Mouse (Mus musculus) midbrain, embryonic 11.5 days (tissue): ENCODE measurements at regions not wholly inside any gene's neighbourhood (a gene's known extent, or its start where the extent isn't known, plus 50 kb on each side); places are given as distances from the start of the nearest gene placed in this dataset.

ENCODE experiments used
- ATAC-seq: fragments of 200-750 bp; cut with Nextera tagmentation; 2 replicates; pipeline ENCODE4 v1.8.0; 2017; ENCODE audit warnings: moderate TSS enrichment, moderate library complexity; ENCODE audit not compliant: low FRiP score
- DNase-seq: peaks from one replicate; pipeline ENCODE4 v3.0.0; 2015; ENCODE audit warnings: low spot score; ENCODE audit errors: missing footprints
- H3K27ac ChIP-seq: fragments of 300-500 bp; sonication (generic); 2 replicates; pipeline ENCODE4 v1.5.1; 2014; ENCODE audit warnings: low read depth, low read length
- H3K27me3 ChIP-seq: fragments of 300-500 bp; sonication (generic); 2 replicates; pipeline ENCODE4 v1.6.1; 2014; ENCODE audit warnings: mild to moderate bottlenecking, low read length, moderate library complexity, mixed read lengths; ENCODE audit not compliant: control insufficient read depth, insufficient read depth
- H3K36me3 ChIP-seq: fragments of 300-500 bp; sonication (generic); 2 replicates; pipeline ENCODE4 v1.6.1; 2014; ENCODE audit warnings: mild to moderate bottlenecking, low read length, moderate library complexity, mixed read lengths; ENCODE audit not compliant: control insufficient read depth, insufficient read depth
- H3K4me1 ChIP-seq: fragments of 300-500 bp; sonication (generic); 2 replicates; pipeline ENCODE4 v1.6.1; 2014; ENCODE audit warnings: low read length; ENCODE audit not compliant: control insufficient read depth, insufficient read depth
- H3K4me2 ChIP-seq: fragments of 300-500 bp; sonication (generic); 2 replicates; pipeline ENCODE4 v1.6.1; 2014; ENCODE audit warnings: mild to moderate bottlenecking, moderate library complexity
- H3K4me3 ChIP-seq: fragments of 300-500 bp; sonication (generic); 2 replicates; pipeline ENCODE4 v1.5.1; 2014; ENCODE audit warnings: low read depth, low read length
- H3K9ac ChIP-seq: fragments of 300-500 bp; sonication (generic); 2 replicates; pipeline ENCODE4 v1.6.1; 2014; ENCODE audit warnings: low read length
- H3K9me3 ChIP-seq: fragments of 300-500 bp; sonication (generic); 2 replicates; pipeline ENCODE4 v1.6.1; 2016; ENCODE audit warnings: low read length; ENCODE audit not compliant: control insufficient read depth
- WGBS: fragments of 180-500 bp; shearing (Covaris S2); extraction: QIAGEN DNeasy Blood & Tissue Kit; methylation state at CpG from one replicate; pipeline ENCODE4 v1.1.7; 2014; 5-methylcytosine and 5-hydroxymethylcytosine counted together

DNA sequence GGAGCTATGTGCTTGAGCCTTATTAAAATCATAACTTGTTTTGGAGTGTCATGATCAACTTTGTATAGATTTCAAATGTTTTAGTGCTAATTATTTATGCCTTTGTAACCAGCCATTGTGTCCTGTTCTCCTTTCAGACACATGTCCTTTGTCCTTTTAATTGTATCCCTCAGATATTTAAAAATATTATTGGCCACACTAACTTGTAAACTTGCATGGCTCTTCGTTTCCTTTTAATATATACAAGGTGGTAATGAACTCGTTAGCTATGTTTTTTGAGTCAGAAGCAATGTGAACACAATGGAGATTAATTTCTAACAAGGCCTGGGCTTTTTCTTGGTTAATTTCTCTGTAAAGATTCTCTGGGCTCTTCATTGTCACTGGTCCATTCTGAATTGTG lies 275.0 kb upstream of the Arpp21 start:
- no peak for DNase-seq

DNA sequence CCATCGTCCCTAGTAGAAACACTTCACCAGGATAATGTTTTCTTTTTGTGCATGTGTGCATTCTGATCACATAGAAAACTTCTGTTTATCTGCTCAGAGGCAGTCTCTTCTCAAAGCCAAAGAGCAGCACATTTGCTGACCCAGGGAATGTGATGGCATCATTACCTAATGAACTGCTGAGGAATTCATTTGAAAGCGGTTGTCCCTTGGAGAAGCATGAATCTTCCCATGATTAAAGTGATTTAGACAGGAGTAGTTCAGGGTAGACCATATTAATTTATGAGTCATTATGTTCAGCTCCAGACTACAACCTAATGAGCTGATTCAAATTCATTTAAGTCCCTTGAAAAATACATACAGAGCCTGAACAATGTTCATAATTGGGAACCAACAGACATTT lies 271.1 kb upstream of the Arpp21 start:
- DNase-seq (no peak), ATAC-seq (no peak)
- Histone ChIP-seq H3K9me3 (no peaks in the 10 kb centered on the region), H3K4me2 (no peak overlapping the region), H3K27me3 (no peaks in the 10 kb centered on the region), H3K27ac (no peak overlapping the region), H3K4me3 (no peak overlapping the region), H3K36me3 (no peaks in the 10 kb centered on the region), H3K4me1 (no peaks in the 10 kb centered on the region), H3K9ac (no peak overlapping the region)
- 82% methylated on average over 2 of the region's 2 CpGs for WGBS

More for the DNA sequence above, 275.0 kb upstream of the Arpp21 start:
- Histone ChIP-seq H3K4me1 (no peaks in the 10 kb centered on the region), H3K4me3 (no peak overlapping the region), H3K27me3 (no peaks in the 10 kb centered on the region), H3K27ac (no peak overlapping the region), H3K36me3 (no peaks in the 10 kb centered on the region), H3K4me2 (no peak overlapping the region), H3K9me3 (no peaks in the 10 kb centered on the region), H3K9ac (no peak overlapping the region)
- ATAC-seq: no peak
- WGBS: 78% methylated on average over 2 of the region's 2 CpGs

DNA sequence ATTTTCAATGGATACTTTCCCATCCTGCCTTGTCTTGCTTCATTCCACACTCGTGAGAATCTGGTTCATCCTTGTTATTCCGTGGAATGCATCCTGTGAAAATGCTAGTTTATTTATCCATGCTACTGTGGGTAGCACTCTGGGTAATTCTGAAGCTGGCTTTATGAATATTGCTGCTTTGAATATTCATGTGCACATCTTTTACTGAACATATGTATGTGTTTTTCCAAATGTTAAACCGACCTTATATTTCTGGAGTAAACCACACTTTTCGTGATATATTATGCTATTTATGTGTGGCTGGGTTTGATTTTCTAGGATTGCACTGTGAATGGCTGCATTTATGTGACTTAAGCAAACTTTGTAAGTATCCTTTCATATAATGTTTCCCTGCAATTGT lies 262.9 kb upstream of the Arpp21 start:
- Histone ChIP-seq H3K4me2 (no peak overlapping the region), H3K4me3 (no peak overlapping the region), H3K9ac (no peak overlapping the region), H3K27ac (no peak overlapping the region), H3K4me1 (no peaks in the 10 kb centered on the region), H3K9me3 (no peaks in the 10 kb centered on the region), H3K36me3 (no peaks in the 10 kb centered on the region), H3K27me3 (no peaks in the 10 kb centered on the region)
- no peak for ATAC-seq
- no peak for DNase-seq
- 86% methylated on average over 4 of the region's 4 CpGs for WGBS

DNA sequence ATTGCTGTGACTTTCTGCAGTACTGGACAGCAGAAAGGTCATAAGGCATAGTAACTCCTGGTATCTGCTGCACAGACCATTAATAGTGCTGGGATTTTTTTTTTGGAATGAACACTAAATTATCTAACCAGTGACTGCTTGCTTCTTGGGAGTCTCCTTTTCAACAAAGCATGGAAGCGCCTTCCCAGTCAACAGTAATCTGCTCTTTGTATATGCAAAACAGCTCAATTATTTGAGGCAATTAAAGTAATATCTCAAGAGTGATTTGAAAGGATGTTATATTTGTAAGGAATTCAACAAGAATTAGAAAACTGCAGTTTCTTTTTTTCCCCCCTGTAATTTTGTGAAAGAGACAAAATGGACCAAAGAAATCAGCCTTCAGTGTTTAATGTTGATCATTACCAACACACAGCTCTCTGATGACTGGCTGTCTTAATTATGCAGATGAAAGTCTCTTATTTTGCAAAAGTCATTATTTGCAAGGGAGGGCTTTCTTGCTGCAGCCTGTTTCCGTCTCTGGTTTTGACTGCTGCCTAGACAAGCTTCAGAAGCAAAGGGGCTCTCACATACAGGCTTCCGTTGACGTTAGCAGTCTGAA lies 260.3 kb upstream of the Arpp21 start:
- DNase-seq (no peak), ATAC-seq (no peak)
- no peaks in the 10 kb centered on the region for H3K27me3 ChIP-seq
- H3K27ac ChIP-seq: no peak overlapping the region
- WGBS: 84% methylated on average over 4 of the region's 4 CpGs
- H3K4me2 ChIP-seq: no peak overlapping the region
- H3K9ac ChIP-seq: no peak overlapping the region
- no peaks in the 10 kb centered on the region for H3K36me3 ChIP-seq
- H3K4me1 ChIP-seq: no peaks in the 10 kb centered on the region
- H3K9me3 ChIP-seq: no peaks in the 10 kb centered on the region
- H3K4me3 ChIP-seq: no peak overlapping the region

DNA sequence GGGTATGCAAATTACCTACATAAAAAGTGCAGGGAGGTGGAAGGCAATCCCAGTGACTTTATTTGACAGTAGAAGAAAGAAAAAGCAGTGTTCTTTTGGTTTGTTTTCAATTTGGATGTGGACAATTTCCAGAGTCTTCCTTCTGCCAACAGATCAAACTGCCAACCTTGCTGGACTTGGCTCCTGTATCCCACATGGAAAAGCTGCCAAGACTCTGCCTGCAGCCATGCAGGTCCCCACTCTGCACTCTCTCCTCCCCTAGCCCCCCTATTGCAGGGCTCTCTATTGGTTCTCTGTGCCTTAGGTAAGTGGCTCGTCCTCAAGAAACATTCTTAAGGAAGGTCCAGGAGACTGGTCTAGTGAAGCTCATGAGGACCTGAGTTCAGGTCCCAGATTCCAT lies 255.2 kb upstream of the Arpp21 start:
- no peaks in the 10 kb centered on the region for H3K36me3 ChIP-seq
- H3K9me3 ChIP-seq: no peaks in the 10 kb centered on the region
- H3K4me2 ChIP-seq: no peak overlapping the region
- H3K9ac ChIP-seq: no peak overlapping the region
- H3K27me3 ChIP-seq: no peaks in the 10 kb centered on the region
- DNase-seq: no peak
- H3K4me3 ChIP-seq: no peak overlapping the region
- H3K27ac ChIP-seq: no peak overlapping the region
- WGBS: 74% methylated on average over 1 of the region's 1 CpGs
- ATAC-seq: no peak
- no peaks in the 10 kb centered on the region for H3K4me1 ChIP-seq

DNA sequence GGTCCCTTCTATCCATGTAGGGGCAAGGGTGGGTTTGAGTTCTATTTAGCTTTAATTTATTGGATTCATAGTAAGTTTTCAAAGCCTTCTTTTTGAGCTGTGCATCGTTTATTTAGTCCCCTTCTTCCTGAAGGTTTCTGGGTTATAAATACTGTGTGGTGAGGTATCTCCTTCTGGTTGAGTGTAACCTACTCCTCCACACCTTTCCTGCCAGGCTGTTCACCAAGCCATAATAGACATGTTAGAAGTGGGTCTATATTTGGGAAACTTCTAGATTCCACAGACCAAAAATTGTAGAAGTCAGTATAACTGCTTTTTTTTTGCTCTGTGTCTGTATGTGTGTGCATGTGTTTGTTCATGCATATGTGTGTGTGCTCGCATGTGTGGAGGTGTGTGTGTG lies 240.9 kb upstream of the Arpp21 start:
- no peak for ATAC-seq
- no peaks in the 10 kb centered on the region for H3K9me3 ChIP-seq
- no peak overlapping the region for H3K4me2 ChIP-seq
- H3K27ac ChIP-seq: no peak overlapping the region
- H3K9ac ChIP-seq: no peak overlapping the region
- H3K4me3 ChIP-seq: no peak overlapping the region
- no peaks in the 10 kb centered on the region for H3K36me3 ChIP-seq
- H3K27me3 ChIP-seq: no peaks in the 10 kb centered on the region
- no peaks in the 10 kb centered on the region for H3K4me1 ChIP-seq
- DNase-seq: no peak
- 91% methylated on average over 2 of the region's 2 CpGs for WGBS

DNA sequence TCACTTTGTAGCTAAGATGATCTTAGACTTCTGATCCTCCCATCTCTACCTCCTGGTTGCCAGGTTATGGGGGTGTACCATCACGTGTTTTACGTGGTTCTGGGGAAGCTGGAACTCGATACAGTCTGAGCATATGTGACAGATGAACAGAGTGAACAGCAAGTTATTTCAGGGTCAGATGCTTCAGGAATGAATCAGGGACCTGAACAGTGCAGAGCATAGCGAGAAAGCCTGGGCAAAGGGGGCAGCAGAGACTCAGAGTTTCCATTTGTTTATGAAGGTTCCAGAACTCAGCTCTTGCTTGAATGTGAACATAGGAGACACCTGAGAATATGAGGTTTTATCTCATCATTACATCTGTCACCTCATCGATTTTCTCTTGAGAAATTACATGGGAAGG lies 221.9 kb upstream of the Arpp21 start:
- Histone ChIP-seq H3K4me3 (no peak overlapping the region), H3K27me3 (no peaks in the 10 kb centered on the region), H3K36me3 (no peaks in the 10 kb centered on the region), H3K9me3 (no peaks in the 10 kb centered on the region), H3K9ac (no peak overlapping the region), H3K4me2 (no peak overlapping the region), H3K27ac (no peak overlapping the region), H3K4me1 (no peaks in the 10 kb centered on the region)
- ATAC-seq: no peak
- 89% methylated on average over 5 of the region's 5 CpGs for WGBS
- DNase-seq: no peak

DNA sequence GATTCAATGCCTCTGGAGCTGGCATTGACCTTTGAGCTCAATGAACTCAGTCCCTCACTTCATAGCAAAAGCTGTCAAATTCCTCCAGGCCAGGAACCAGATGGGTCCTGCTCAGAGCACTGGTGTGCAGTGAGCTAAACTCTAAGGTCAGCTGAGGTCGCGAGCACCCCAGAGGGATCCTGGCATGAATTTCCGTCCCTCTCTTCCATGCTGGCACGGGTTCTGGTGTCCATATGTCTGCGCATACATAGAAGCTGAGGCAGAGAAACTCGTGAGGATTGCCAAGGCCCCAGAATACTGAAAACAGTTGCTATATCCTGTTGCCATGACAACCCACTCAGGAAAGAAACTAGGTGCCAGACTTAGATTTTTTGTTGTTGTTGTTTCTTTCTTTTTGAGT lies 219.0 kb upstream of the Arpp21 start:
- Histone ChIP-seq H3K4me3 (no peak overlapping the region), H3K36me3 (no peaks in the 10 kb centered on the region), H3K9ac (no peak overlapping the region), H3K27me3 (no peaks in the 10 kb centered on the region), H3K4me2 (no peak overlapping the region), H3K4me1 (no peaks in the 10 kb centered on the region), H3K27ac (no peak overlapping the region), H3K9me3 (no peaks in the 10 kb centered on the region)
- DNase-seq (no peak), ATAC-seq (no peak)
- WGBS: 64% methylated on average over 6 of the region's 6 CpGs

DNA sequence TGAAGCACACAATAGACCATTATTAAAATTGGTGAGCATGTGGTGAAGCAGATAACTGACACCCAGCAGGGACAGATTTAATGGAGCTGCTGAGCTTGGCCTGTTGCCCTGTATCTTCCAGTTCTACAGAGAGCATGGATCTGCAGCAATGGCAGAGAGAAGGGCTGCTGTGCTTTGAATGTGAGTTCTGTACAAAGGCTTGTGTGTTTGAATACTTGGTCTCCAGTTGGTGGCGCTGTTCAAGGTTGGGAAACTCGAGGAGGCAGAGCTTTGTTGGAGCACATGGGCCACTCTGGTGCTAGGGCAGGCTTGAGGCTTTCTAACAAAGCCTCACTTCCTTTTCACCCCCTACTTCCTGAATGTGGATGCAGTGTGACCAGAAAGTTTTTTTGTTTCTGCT lies 211.8 kb upstream of the Arpp21 start:
- Histone ChIP-seq H3K4me1 (no peaks in the 10 kb centered on the region), H3K36me3 (no peaks in the 10 kb centered on the region), H3K4me2 (no peak overlapping the region), H3K4me3 (no peak overlapping the region), H3K9me3 (no peaks in the 10 kb centered on the region), H3K27ac (no peak overlapping the region), H3K9ac (no peak overlapping the region), H3K27me3 (no peaks in the 10 kb centered on the region)
- DNase-seq (peak; percentile 83), ATAC-seq (peak; percentile 49; the same call in 1 of the 2 replicates)
- WGBS: 9% methylated on average over 2 of the region's 2 CpGs

GRCm38 (mm10) chr9:112446981-112447380 lies 211.2 kb upstream of the Arpp21 start:
- H3K27me3 ChIP-seq: no peaks in the 10 kb centered on the region
- 40% methylated on average over 3 of the region's 3 CpGs for WGBS
- H3K4me1 ChIP-seq: no peaks in the 10 kb centered on the region
- no peaks in the 10 kb centered on the region for H3K9me3 ChIP-seq
- no peak for DNase-seq
- H3K4me2 ChIP-seq: no peak overlapping the region
- no peaks in the 10 kb centered on the region for H3K36me3 ChIP-seq
- peak; percentile 23; the same call in 1 of the 2 replicates for ATAC-seq
- H3K4me3 ChIP-seq: no peak overlapping the region
- no peak overlapping the region for H3K9ac ChIP-seq
- H3K27ac ChIP-seq: no peak overlapping the region
